Mouse (Mus musculus) spleen, adult 2 months (tissue): ENCODE measurements around the gene Ice2.

ENCODE experiments used
- CTCF ChIP-seq: fragments of 200-500 bp; IDR thresholded peaks from 2 replicates; pipeline ENCODE4 v1.5.1; 2011; ENCODE audit warnings: mild to moderate bottlenecking, inconsistent platforms; ENCODE audit not compliant: insufficient read depth, insufficient read length, insufficient replicate concordance; ENCODE audit errors: extremely low read depth
- POLR2A ChIP-seq: fragments of 200-500 bp; IDR thresholded peaks from 2 replicates; pipeline ENCODE4 v1.6.1; 2011; ENCODE audit warnings: low read depth, low read length, inconsistent platforms

- no peak for TF ChIP-seq POLR2A
- no peak for TF ChIP-seq CTCF
These were observed 56.4 kb downstream of the Ice2 start for GRCm38 (mm10) chr9:69453901-69454666.
